ENCODE assay signal across 8 mouse cellular contexts in the genomic region with DNA sequence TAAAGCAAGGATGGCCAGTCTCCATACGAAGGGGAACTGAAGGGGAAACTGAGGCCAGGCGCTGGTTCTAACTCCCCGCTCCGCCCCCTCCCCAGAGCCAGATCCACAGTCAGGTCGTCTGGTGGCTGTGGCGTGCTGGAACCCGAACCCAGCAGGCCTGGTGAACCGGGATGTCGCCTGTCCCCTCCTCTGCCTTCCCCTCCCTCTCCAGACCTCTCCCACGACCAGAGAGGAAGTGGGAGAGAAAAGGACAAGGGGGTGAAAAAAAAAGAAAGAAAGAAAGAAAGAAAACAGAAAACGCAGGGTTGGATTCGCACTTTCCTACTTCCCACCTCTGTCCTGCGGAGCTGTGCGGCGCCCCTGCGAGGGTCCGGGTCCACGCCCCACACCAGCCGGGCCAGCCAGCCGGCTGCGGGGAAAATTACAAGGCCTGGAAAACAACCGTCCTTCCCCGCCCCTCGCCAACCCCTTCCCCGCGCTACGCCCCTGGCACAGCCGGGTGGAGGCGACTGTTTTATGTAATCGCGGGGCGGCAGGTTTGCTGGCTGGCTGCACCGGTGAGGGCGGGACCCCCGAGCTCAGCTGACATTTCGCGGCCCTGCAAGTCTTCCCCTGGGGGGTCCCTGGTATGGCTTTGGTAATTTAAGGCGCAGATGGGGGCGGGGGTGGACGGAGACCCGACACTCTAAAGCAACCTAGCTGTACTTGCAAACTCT. TPM values are rescaled to one million over a fixed set of nuclear protein-coding genes. Genes with fewer than 3 reads are reported as not detected.
A peak's percentile ranks its signal among the peaks of the same experiment; 100 is the strongest.
DNase-seq lines count a peak whose midpoint lies in the region; ATAC-seq lines count a peak whose summit lies in the region.

Gene Zbtb7a, plus strand, starts transcription at position 255 of the 716 bp plus-strand sequence.

- ATAC-seq in forebrain, embryonic 13.5 days: no peak

- H3K9ac ChIP-seq in forebrain, embryonic 13.5 days: peak within 1 kb of the TSS; percentile 91

- peaks cover 32% of the 10 kb centered on the region for H3K4me1 ChIP-seq in forebrain, embryonic 13.5 days

- H3K4me2 ChIP-seq in forebrain, embryonic 13.5 days: peak within 1 kb of the TSS; percentile 97

- no peaks in the 10 kb centered on the region for H3K36me3 ChIP-seq in forebrain, embryonic 13.5 days (ENCODE audit: poor library complexity, severe bottlenecking)

- DNase-seq in Muller cell, postnatal 12 days (ENCODE audit: inconsistent ontology term): peak; percentile 62
- no peak for DNase-seq in adrenal gland, postnatal 4 days (ENCODE audit: low spot score in 2 of 2)
- DNase-seq in heart, postnatal 4 days: peak; percentile 46
- no peak for DNase-seq in layer of hippocampus, postnatal 14 days (ENCODE audit: low spot score in 2 of 2)
- peak; percentile 53 for DNase-seq in lung, postnatal 14 days
- DNase-seq in spleen, adult 12 weeks (ENCODE audit: low spot score): peak; percentile 60
- no peak for DNase-seq in frontal cortex, postnatal 25 days (ENCODE audit: low spot score in 2 of 2)

- H3K27ac ChIP-seq in forebrain, embryonic 13.5 days: peak within 1 kb of the TSS; percentile 97; the same call in 1 of the 2 replicates

- peak within 1 kb of the TSS; percentile 85 for H3K4me3 ChIP-seq in forebrain, embryonic 13.5 days

- 2% methylated on average over 41 of the region's 41 CpGs for WGBS in forebrain, embryonic 13.5 days

- H3K27me3 ChIP-seq in forebrain, embryonic 13.5 days: peaks cover 53% of the 10 kb centered on the region

- H3K9me3 ChIP-seq in forebrain, embryonic 13.5 days (replicated peaks): no peaks in the 10 kb centered on the region

RNA-seq across cellular contexts. Expression of gene Zbtb7a, which starts in this region (rescaled TPM):
- total RNA-seq in adrenal gland, postnatal 4 days (2021): 10 to 100 TPM; 71.8 to 76.6 TPM
- 10.4 and 10.6 TPM in 2 replicates for polyA plus RNA-seq in forebrain, embryonic 13.5 days (2015; fragmentation: Nextera tagmentation; extraction: Ambion mirVana)
- total RNA-seq in heart, postnatal 4 days (2021): 10 to 100 TPM; 37.0 to 43.0 TPM
- total RNA-seq in layer of hippocampus, postnatal 14 days (2021): 10 to 100 TPM; 61.6 to 63.6 TPM

Comparison
In these comparisons a context has a peak if more than half of its experiments do, and no peak if none do; other contexts are left out.
1. DNase-seq: peak in Muller cell, postnatal 12 days (single experiment), heart, postnatal 4 days (single experiment), lung, postnatal 14 days (single experiment) and spleen, adult 12 weeks (single experiment); none in adrenal gland, postnatal 4 days (0 of 2), layer of hippocampus, postnatal 14 days (0 of 2) and frontal cortex, postnatal 25 days (0 of 2).